Mouse (Mus musculus) central nervous system, embryonic 11.5 days (tissue): ENCODE results near the gene Vmn2r102. TPM values are rescaled to one million over a fixed set of nuclear protein-coding genes. Genes with fewer than 3 reads are reported as not detected.

Experiments
- polyA plus RNA-seq: library from polyadenylated mRNA; depleted of rRNA; stranded (reverse); fragments of >200 nt; gene quantifications from 2 replicates; pipeline ENCODE4 v1.2.3, GENCODE M21; 2012; rRNA removed

The Vmn2r102 gene
- not detected in 2 replicates for polyA plus RNA-seq

GRCm38 (mm10) chr17:19660028-19660427 is at the start of gene Vmn2r102:
Vmn2r102 (plus strand) TSS chr17:19660328.

Other genes starting within 250 kb of the Vmn2r102 start
- gene Vmn2r100, start 155.6 kb upstream of the Vmn2r102 start, polyA plus RNA-seq = not detected in 2 replicates
- not detected in 2 replicates for gene Vmn2r101, start 83.1 kb upstream of the Vmn2r102 start, polyA plus RNA-seq
- gene Vmn2r103, start 113.0 kb downstream of the Vmn2r102 start, polyA plus RNA-seq = not detected in 2 replicates